Mouse (Mus musculus): ENCODE measurements around the gene Dcaf8.

The Dcaf8 gene

DNA sequence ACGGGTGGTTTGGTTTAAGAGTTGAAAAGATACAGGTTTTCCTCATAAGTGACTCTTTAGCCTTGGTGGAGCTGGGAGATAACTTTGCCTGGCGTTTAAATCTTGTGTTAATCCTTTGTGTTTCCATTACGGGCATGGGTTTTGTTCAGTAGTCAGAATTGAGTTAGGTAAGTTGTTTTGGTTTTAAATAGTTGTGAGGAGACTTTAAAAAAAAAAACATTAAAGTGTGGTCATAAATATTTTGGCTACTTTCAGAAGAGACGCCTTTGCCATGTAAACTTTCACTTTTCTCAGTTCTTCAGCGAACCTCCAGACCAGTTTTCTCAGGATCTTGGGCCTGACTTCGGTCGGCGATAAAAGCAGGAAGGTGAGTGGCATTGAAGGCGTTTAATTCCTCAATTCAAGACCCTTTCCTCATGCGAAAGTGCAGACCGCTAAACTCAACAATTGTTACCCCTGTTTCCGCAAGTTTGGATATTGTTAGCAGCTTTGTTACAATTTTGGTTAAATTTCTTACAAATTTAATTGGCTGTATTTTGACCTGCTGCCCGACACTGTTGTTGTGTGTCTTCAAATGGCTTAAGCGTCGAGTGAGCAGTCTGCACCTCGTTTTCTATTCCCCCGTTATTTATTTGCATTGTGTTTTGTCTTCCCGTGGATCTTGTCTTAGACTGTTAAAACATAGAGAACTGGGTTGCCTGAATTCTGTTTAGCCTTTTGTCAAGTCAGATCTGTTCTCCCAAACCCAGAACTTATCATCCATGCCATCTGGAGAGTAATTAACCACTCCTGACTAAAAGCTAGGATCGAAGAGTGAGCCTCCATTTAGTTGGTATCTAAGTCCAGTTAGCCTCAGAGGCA, 1.3 kb downstream of the Dcaf8 start:
- DNase-seq = no peak

DNA sequence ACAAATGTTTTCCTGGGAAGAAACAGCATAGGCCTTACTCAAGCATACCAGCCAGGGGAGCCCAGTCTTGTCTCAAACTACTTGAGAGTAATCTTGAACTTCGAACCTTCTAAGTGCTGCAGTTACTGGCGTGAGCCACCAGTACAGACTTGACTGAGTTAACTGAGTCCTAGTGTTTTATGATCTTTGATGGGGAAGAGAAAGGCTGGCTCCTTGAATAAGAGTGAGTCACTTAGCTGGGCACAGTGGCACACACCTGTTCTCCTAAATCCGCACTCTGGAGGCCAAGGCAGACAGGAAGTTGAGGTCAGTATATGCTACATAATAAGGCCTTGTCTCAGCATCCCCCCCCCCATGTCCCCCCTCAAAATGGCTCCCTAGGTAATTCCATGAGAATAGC, 6.7 kb downstream of the Dcaf8 start:
- DNase-seq = no peak

DNA sequence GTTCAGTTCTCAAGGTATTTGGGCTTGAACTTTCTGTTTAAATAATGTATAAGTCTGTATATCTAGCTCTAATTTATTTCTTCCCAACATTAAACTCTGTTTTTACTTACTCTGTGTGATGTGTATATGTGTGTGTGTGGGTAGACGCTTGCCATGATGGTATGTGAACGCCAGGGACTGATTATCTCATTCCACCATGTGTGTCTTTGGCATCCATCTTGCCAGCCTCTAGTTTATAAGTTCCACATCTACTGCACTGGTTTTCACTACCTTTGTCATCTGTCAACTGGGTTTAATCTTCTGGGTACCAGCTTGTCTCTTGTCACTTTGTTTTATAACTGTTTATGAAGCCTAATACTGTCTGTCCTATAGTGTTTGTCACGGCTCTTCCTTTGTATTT, 7.6 kb downstream of the Dcaf8 start:
- DNase-seq = no peak

DNA sequence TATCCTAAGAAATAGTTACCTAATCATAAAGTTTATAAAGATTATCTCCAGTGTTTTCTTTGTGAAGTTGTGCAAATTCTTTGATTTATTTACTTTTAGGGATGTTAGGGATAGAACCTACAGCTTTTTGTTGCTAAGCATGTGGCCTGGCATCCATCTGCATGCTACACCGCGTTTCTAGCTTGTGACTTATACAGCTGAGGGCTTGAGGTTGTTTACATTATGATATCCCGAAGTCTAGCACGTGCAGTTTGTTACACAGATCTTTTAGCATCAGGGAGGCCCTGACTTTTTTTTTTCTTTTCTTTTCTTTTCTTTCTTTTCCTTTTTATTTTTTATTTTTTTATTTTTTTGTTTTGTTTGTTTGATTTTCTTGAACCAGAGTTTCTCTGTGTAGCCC, 12.1 kb downstream of the Dcaf8 start:
- no peak for DNase-seq

DNA sequence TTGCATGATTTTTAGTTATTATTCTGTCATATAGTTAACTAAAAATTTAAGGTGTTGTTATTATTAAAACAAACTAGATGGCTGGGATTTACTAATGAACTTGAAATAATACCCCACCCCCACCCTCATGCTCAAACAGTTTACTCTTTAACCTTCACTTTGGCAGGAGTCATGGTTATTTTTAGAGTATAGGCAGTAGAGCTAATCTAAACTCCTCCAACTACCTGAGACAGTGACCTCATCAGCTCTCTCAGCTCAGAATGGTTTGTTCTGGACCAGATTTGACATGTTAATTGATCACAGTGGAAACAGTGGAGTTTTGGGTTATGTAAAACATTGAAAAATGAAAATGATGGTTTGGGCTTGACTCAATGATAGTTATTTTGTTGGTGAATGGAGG, 12.6 kb downstream of the Dcaf8 start:
- DNase-seq = no peak

DNA sequence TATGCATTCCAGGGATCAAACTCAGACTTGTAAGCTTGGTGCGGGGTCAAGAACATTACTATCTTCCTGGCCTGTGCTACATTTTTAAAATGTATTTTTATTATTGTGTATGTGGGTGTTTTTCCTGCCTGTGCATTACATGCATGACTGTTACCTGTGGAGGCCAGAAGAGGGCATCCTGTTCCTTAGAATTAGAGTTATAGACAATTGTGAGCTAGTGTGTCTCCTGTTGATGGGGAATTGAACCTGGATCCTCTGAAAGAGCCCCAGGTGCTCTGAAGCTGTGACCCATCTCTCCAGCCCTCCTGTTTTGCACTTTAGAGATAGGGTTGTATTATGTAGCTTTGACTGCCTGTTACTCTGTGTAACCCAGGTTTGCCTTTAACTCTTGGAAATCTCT, 14.1 kb downstream of the Dcaf8 start:
- DNase-seq = peak; percentile 55

DNA sequence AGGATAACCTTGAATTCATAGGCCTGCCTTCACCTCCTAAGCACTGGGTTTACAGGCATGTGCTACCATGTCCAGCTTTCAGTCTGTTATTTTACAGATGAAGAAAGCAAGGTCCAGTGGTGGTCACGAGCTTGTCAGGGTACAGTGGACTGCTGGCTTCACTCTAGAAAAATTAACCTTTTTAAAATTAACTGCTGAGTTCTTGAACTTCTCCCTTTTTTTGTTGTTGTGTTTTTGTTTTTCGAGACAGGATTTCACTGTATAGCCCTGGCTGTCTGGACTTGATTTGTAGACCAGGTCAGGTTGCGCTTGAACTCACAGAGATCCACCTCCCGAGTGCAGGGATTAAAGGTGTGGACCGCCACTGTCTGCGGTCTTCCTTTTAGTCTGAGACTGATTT, 15.1 kb downstream of the Dcaf8 start:
- no peak for DNase-seq

DNA sequence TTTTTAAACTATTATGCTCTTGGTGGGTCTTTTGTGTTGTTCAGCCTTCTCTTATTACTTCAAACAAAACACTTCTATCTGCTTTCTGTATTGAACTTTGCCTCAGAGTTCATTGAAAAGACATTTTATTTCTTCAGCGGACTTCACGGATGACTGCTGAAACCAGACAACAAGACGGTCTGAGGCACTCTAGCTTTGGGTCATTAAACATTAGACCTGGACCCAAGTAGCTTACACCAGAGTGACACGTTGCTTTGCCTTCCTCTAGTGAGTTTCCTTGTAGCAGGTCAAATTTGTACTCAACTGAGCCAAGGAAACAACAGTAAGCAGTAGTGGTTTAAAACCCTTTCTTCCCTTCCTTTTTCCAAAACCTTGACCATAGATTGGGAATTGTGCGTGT, 20.0 kb downstream of the Dcaf8 start:
- DNase-seq = no peak

DNA sequence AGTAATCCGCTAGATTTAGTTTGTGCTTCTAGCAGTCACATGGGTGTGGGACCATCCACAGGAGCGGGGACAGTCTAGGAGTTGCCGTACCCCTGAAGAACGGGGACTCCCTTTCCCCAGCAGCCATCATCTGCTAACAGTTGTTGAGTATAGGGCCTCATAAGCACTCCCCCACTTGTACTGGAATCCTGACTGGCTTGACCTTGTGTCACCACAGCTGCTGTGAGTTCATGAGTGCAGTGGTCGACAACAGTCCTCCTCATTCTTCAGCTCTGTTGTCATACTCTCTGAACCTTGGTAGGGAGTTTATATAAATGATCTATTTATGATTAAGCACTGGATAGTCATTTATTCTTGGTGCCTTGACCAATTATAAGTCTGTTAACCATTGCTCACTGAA, 21.9 kb downstream of the Dcaf8 start:
- DNase-seq = no peak

DNA sequence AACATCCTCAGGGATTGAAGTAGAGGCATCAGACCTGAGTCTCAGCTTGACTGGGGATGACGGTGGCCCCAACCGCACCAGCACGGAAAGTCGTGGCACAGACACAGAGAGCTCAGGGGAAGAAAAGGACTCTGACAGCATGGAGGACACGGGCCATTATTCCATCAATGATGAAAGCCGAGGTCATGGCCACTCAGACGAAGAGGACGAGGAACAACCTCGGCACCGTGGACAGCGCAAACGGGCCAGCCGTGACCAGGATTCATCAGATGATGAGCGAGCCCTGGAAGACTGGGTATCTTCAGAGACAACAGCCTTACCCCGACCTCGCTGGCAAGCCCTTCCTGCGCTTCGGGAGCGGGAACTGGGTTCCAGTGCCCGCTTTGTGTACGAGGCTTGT, 24.5 kb downstream of the Dcaf8 start:
- DNase-seq = no peak

DNA sequence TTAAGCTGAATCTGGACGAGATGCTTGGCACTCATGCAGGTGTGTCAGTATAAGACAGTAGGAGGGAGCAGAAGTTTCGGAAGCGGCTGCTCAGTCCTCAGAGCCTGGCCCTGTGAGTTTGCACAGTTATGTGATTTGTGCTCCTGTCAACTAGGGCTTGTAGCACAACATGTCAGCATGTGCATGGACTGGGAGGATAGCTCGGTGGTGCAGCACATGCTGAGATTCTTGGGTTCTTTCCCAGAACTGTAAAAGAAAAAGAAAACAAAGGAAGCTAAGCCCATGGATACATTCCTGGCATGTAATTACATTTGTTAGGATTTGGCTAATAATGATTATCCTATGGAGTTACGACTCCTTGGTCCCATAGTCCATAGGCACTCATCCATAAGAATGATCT, 25.3 kb downstream of the Dcaf8 start:
- DNase-seq = no peak

DNA sequence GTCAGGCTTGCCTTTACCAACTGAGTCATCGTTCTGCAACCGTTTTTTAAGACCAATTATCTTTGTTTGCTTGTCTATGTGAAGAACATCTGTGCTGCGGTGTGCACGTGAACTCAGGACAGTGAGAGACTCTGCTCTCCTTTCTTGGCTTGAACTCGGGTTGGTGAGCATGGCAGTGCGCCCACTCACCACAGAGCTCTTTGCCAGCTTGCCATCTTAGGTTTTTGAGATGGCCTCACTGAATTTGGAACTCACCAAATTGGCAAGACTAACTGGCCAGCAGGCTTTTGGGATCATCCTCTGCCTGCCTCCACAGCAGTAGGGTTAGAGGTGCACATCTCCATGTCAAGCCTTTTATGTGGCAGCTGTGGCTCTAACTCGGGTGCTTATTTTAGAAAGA, 29.9 kb downstream of the Dcaf8 start:
- no peak for DNase-seq

DNA sequence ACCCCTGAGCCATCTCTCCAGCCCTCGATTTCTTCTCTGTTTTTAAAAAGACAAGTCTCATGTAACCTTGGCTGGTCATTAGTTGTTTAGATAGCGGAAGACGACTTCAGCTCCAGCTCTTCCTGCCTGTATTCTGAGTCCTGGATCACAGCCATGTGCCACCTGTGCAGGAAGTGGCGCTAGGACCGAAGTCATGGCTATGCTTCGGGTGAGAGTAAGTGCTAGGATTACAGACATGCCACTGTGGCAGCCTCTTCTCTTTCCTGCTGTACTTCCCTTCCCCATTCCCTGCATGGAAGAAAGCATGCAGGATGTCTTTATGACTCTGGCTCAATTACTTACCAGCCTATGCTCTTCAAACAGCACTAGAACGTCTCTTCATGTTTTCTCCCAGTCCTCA, 31.2 kb downstream of the Dcaf8 start:
- DNase-seq = no peak

DNA sequence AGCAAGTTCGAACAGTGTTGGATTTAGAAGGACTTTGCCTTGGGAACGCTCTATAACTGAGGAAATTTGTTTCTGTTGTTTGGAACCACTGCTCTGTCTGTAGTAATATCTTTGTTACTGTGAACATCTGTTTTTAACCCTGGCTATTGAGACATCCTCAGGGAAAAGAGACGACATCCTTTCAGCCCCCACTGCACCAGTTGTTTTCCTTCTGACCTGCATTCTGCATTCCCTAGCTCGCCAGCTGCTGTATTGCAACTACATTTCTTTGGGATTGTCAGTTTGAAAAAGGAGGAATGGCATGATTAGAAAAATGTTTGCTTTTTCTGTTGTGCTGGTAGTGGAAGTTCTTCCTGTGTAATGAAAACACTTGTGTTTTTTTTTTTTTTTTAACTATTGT, 33.0 kb downstream of the Dcaf8 start:
- DNase-seq = no peak

DNA sequence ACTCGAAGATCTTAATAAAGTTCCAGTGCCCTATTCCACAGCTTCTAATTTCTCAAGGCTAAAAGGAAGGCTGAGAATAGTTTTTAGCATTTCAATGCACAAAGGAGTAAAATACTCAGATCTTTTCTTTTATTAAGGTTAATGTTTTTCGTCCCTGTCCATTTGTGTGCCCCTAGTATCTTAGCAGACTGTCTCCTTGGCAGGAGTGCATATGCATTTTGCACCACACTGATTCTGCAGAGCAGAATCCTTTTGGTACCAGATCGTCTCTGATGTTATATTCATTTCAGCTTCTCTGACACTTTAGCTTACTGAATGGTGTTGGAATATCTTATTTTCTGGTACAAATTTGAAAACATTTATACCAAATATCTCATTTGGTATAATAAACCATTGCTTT, 33.9 kb downstream of the Dcaf8 start:
- DNase-seq = no peak

DNA sequence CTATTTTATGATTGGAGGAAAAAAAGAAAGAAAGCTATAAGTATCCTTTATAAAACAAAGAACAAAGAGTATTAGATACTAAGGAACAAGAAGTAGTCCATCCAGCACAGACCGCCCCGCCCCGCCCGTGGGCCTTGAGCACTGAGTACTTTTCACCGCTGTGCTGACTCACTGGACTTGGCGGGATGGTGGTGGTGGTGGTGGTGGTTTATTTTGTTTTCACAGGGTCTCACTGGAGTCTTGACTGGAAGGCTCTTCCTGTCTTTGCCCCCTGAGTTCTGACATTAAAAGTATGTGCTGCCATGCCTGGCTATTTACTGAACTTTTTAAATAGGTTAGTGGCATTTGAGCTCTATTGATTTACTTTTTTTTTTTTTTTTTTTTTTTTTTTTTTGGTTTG, 35.2 kb downstream of the Dcaf8 start:
- no peak for DNase-seq

DNA sequence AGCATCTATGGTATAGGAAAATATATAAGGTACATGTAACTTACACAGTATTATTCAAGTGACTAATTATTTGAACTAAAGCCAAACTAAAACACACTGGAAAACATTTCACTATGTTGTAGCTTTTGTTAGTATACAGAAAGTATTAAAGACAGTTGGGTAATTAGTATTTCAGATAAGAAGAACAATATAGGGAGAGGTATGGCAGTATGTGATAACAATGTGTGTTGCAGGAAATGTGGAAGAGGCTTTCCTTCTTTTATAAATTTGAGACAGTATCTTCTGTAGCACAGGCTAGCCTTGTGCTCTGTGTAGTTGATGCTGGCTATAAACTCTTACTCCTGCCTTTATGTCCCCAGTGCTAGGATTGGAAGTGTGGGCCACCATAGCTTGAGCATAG, 36.0 kb downstream of the Dcaf8 start:
- no peak for DNase-seq

DNA sequence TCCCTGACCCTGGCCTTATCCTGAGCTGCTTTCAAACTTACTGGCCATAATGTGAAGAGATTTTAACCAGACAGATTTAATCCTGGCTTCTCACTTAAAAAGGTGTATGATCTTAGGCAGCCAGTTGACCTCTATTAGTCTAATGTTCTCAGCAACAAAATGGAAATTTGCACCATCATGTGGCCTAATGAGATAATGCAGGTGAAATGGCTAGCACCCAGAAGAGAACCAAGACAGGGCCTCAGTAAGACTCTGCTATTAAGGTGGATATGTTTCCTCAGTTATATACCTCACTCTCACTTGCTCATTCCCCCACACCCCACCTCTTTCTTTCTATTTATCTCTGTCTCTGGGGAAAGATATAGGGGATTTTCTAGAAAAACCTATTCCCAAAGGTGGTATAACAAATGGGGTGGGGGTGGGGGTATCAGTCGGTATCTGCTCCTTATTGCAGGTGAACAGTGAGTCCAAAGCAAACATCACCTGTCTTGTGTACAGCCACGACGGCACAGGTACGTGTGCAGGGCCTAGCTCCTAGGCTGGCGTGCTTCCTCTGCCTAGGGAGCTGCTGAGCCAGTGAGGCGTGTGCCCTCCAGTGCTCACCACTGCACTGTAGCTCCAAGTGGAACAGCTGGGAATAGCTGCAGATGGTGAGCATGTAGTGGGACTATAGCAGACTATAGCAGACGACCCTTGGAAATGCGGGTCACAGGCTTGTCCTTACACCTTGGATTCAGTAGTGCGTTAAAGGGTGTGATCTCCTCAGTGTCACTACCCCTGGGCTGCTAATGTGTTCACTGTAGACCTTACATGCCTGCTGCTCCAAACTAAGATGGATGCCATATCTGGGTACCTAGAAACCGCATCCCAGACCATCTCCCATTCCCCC, 38.8 kb downstream of the Dcaf8 start:
- no peak for DNase-seq

DNA sequence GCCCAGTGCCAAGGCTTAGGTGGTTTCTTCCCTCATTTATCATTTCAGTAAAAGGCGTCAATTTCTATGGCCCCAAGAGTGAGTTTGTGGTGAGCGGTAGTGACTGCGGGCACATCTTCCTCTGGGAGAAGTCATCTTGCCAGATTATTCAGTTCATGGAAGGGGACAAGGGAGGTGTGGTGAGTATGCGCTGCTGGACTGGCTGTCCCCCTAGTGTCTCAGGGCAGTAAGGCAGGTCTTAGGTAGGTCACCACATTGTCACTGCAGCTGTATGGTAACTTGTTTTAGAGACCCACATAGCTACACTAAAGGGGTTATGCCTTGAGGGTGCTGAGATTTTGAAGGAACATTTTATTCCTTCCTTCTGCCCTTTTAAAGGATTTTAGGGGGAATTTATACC, 41.0 kb downstream of the Dcaf8 start:
- DNase-seq = peak; percentile 53

DNA sequence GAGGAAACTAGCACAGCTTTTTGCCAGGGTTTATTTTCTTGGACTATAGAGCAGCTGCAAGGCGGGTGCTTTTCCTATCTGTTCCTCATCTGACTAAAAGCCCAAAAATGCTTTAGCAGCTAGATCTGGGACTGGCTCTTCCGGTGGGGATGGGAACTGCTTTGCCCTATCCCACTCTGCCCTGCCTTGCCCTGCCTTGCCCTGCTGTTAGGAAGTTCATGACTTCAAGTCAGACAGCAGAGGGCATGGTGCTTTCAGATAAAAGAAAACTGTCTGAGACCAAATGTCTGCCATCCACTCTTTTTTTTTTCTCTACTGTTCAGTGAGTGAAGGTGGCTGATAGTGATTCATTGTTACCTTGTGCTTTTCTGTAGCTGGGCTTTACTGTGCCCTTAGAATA, 43.7 kb downstream of the Dcaf8 start:
- no peak for DNase-seq

DNA sequence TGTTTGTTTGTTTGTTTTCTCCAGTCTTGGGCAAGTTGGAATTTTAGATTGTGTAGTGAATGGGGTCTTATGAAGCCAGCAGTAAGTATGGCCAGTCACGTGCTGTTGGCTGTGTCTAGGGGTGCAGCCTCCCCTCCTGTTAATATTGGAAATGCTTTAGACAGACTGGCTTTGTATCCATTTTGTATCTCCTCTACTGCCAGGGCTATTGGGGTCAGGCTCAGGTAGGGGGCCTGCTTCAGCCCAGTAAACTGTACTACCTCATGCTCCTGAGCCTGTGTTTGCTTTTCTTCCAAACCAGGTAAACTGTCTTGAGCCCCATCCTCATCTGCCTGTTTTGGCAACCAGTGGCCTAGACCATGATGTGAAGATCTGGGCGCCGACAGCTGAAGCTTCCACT, 44.3 kb downstream of the Dcaf8 start:
- no peak for DNase-seq

DNA sequence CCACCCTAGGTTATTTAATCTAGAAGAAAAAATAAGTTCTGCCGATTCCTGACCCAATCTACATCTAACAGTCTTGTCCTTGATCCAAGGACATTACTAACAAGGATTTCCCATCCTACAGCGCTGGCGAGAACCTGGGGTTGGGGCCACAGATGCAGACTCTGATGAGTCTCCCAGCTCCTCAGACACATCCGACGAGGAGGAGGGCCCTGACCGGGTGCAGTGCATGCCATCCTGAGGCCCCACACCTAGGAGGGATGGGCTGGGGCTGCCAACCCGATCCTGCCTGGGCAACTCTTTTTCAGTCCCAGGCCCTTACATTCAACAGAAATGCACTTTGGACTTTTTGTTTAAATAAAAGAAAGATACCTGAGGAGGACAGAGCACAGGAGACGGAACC, 46.6 kb downstream of the Dcaf8 start:
- no peak for DNase-seq

DNA sequence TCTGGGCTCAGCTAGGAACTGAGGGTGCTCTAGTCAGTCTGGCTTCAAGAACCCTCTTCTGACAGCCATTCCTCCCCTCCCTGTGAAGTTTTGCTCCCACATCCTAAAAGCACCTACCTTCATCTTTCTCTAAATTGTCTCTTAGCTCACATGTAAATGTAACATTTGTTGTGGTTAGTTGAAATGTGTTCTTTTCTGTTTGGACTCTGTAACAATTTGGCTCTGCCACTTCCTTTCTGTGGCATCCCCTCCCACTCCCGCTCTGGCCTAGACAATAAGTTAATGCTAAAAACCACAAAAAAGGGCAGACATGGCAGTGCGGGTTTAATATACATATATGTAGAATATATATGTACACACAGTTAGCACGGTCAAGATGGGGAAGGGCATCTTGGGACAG, 49.3 kb downstream of the Dcaf8 start:
- DNase-seq = no peak

DNA sequence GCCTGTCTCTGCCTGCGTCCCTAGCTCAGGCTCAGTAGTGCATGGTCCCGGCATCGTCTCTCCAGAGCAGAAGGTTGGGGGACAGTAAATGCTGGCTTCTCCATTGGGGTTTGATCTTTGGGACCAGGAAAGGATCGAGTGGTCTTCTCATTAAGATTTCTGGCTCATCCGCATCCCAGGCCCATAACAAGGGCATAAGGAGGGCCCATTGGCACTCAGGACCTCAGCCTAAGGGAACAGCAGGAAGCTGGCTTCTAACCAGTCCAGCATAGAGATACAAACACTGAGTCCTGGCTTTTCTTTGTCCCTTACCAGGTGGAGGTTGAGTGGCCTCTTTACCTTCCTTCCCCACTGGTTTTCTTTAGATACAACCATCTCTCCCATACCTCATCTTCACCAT, 50.0 kb downstream of the Dcaf8 start:
- no peak for DNase-seq

Measured in lung, postnatal 10 days (tissue).